Comparison of ENCODE assay signal across 8 mouse cellular contexts in genomic region chr17:17827658-17828190, GRCm38 (mm10). TPM values are rescaled to one million over a fixed set of nuclear protein-coding genes. Genes with fewer than 3 reads are reported as not detected.
DNase-seq lines count a peak whose midpoint lies in the region; ATAC-seq lines count a peak whose summit lies in the region.

No protein-coding gene starts in this region.

- peak overlapping the region; percentile 94 for H3K9ac ChIP-seq in embryonic facial prominence, embryonic 12.5 days
- H3K9ac ChIP-seq in heart, embryonic 12.5 days: peak overlapping the region; percentile 99
- H3K9ac ChIP-seq in kidney, embryonic 16.5 days (replicated peaks; ENCODE audit: low read length): peak overlapping the region; percentile 75
- peak overlapping the region; percentile 33 for H3K9ac ChIP-seq in liver, embryonic 16.5 days (ENCODE audit: low read depth, low read length)
- peak overlapping the region; percentile 95 for H3K9ac ChIP-seq in neural tube, embryonic 15.5 days (replicated peaks)

- WGBS in embryonic facial prominence, embryonic 12.5 days: under 1% methylated on average over 13 of the region's 13 CpGs
- WGBS in heart, embryonic 12.5 days: under 1% methylated on average over 13 of the region's 13 CpGs
- WGBS in kidney, embryonic 16.5 days: 0% methylated on average over 13 of the region's 13 CpGs
- WGBS in liver, embryonic 16.5 days (ENCODE audit: insufficient replicate concordance): under 1% methylated on average over 12 of the region's 13 CpGs
- WGBS in neural tube, embryonic 15.5 days: 0% methylated on average over 13 of the region's 13 CpGs

- H3K27ac ChIP-seq in embryonic facial prominence, embryonic 12.5 days: peak overlapping the region; percentile 100
- peak overlapping the region; percentile 100 for H3K27ac ChIP-seq in heart, embryonic 12.5 days (ENCODE audit: poor library complexity, severe bottlenecking)
- H3K27ac ChIP-seq in kidney, embryonic 16.5 days (ENCODE audit: low read length): peak overlapping the region; percentile 97
- H3K27ac ChIP-seq in liver, embryonic 16.5 days (ENCODE audit: low read length): peak overlapping the region; percentile 78
- peak overlapping the region; percentile 100 for H3K27ac ChIP-seq in neural tube, embryonic 15.5 days (replicated peaks)

- peaks cover 20% of the 10 kb centered on the region for H3K36me3 ChIP-seq in embryonic facial prominence, embryonic 12.5 days
- peaks cover 26% of the 10 kb centered on the region for H3K36me3 ChIP-seq in heart, embryonic 12.5 days
- peaks cover 6% of the 10 kb centered on the region; the same call in 1 of the 2 replicates for H3K36me3 ChIP-seq in kidney, embryonic 16.5 days (ENCODE audit: insufficient read depth, low read length)
- no peaks in the 10 kb centered on the region for H3K36me3 ChIP-seq in liver, embryonic 16.5 days (ENCODE audit: control insufficient read depth, insufficient read depth)
- no peaks in the 10 kb centered on the region; the same call in 1 of the 2 replicates for H3K36me3 ChIP-seq in neural tube, embryonic 15.5 days

- peaks cover 29% of the 10 kb centered on the region for H3K4me1 ChIP-seq in embryonic facial prominence, embryonic 12.5 days
- H3K4me1 ChIP-seq in heart, embryonic 12.5 days (replicated peaks): peaks cover 39% of the 10 kb centered on the region
- peaks cover 38% of the 10 kb centered on the region for H3K4me1 ChIP-seq in kidney, embryonic 16.5 days (ENCODE audit: insufficient read depth, low read length)
- no peaks in the 10 kb centered on the region; the same call in 1 of the 2 replicates for H3K4me1 ChIP-seq in liver, embryonic 16.5 days (ENCODE audit: control insufficient read depth, low read depth, low read length)
- peaks cover 39% of the 10 kb centered on the region for H3K4me1 ChIP-seq in neural tube, embryonic 15.5 days

- peak overlapping the region; percentile 81 for H3K4me3 ChIP-seq in embryonic facial prominence, embryonic 12.5 days
- peak overlapping the region; percentile 100 for H3K4me3 ChIP-seq in heart, embryonic 12.5 days
- peak overlapping the region; percentile 69 for H3K4me3 ChIP-seq in kidney, embryonic 16.5 days (ENCODE audit: low read length)
- peak overlapping the region; percentile 61 for H3K4me3 ChIP-seq in liver, embryonic 16.5 days (ENCODE audit: low read depth, low read length)
- H3K4me3 ChIP-seq in neural tube, embryonic 15.5 days (replicated peaks): peak overlapping the region; percentile 82

- H3K4me2 ChIP-seq in embryonic facial prominence, embryonic 12.5 days (replicated peaks): peak overlapping the region; percentile 90
- peak overlapping the region; percentile 82 for H3K4me2 ChIP-seq in heart, embryonic 12.5 days
- peak overlapping the region; percentile 71 for H3K4me2 ChIP-seq in kidney, embryonic 16.5 days (replicated peaks; ENCODE audit: low read depth, low read length)
- H3K4me2 ChIP-seq in liver, embryonic 16.5 days (ENCODE audit: low read depth, low read length): peak overlapping the region; percentile 50
- H3K4me2 ChIP-seq in neural tube, embryonic 15.5 days: peak overlapping the region; percentile 89

- ATAC-seq in embryonic facial prominence, embryonic 12.5 days (ENCODE audit: insufficient number of reproducible peaks, insufficient read depth, low FRiP score, low TSS enrichment): peak; percentile 32
- ATAC-seq in heart, embryonic 12.5 days (ENCODE audit: insufficient number of reproducible peaks, low FRiP score): peak; percentile 55
- ATAC-seq in kidney, embryonic 16.5 days (ENCODE audit: low FRiP score, low TSS enrichment): peak; percentile 53
- ATAC-seq in liver, embryonic 16.5 days (ENCODE audit: low read depth): peak; percentile 73
- peak; percentile 20 for ATAC-seq in neural tube, embryonic 15.5 days (ENCODE audit: low FRiP score)

- peak; percentile 25 to 58 for DNase-seq in urinary bladder, adult 18-20 months (ENCODE audit: low spot score in 2 of 2)
- DNase-seq in urinary bladder, postnatal 10 days (ENCODE audit: low spot score): no peak
- DNase-seq in thymus, postnatal 25 days: no peak

- H3K27me3 ChIP-seq in embryonic facial prominence, embryonic 12.5 days: no peaks in the 10 kb centered on the region
- no peaks in the 10 kb centered on the region for H3K27me3 ChIP-seq in heart, embryonic 12.5 days (replicated peaks)
- H3K27me3 ChIP-seq in kidney, embryonic 16.5 days (ENCODE audit: insufficient read depth, low read length): no peaks in the 10 kb centered on the region
- peaks cover 21% of the 10 kb centered on the region for H3K27me3 ChIP-seq in liver, embryonic 16.5 days (ENCODE audit: control insufficient read depth, insufficient read depth, low read depth, low read length)
- H3K27me3 ChIP-seq in neural tube, embryonic 15.5 days (replicated peaks): no peaks in the 10 kb centered on the region

- no peaks in the 10 kb centered on the region for H3K9me3 ChIP-seq in embryonic facial prominence, embryonic 12.5 days
- no peaks in the 10 kb centered on the region for H3K9me3 ChIP-seq in heart, embryonic 12.5 days (replicated peaks)
- no peaks in the 10 kb centered on the region for H3K9me3 ChIP-seq in kidney, embryonic 16.5 days (ENCODE audit: low read length)
- H3K9me3 ChIP-seq in liver, embryonic 16.5 days (replicated peaks; ENCODE audit: control insufficient read depth, low read length): no peaks in the 10 kb centered on the region
- H3K9me3 ChIP-seq in neural tube, embryonic 15.5 days (replicated peaks): no peaks in the 10 kb centered on the region

RNA-seq across cellular contexts. Expression of gene Spaca6, which starts 0.8 kb away (rescaled TPM):
- 56.8 and 60.6 TPM in 2 replicates for polyA plus RNA-seq in embryonic facial prominence, embryonic 12.5 days (2016; fragmentation: Nextera tagmentation; extraction: Ambion mirVana)
- 33.3 and 34.8 TPM in 2 replicates for polyA plus RNA-seq in heart, embryonic 12.5 days (2016; fragmentation: Nextera tagmentation; extraction: Ambion mirVana)
- 30.6 and 44.9 TPM in 2 replicates for polyA plus RNA-seq in kidney, embryonic 16.5 days (2015; fragmentation: Nextera tagmentation; extraction: Ambion mirVana)
- 4.0 and 4.7 TPM in 2 replicates for polyA plus RNA-seq in liver, embryonic 16.5 days (2015; fragmentation: Nextera tagmentation; extraction: Ambion mirVana)
- 21.8 and 29.6 TPM in 2 replicates for polyA plus RNA-seq in neural tube, embryonic 15.5 days (2015; fragmentation: Nextera tagmentation; extraction: Ambion mirVana)

RNA-seq across cellular contexts. Expression of gene Has1, which starts 27.3 kb away (rescaled TPM):
- 1.6 and 1.7 TPM in 2 replicates for polyA plus RNA-seq in embryonic facial prominence, embryonic 12.5 days (2016; fragmentation: Nextera tagmentation; extraction: Ambion mirVana)
- polyA plus RNA-seq in heart, embryonic 12.5 days (2016; fragmentation: Nextera tagmentation; extraction: Ambion mirVana): 0.80 and 1.0 TPM in 2 replicates
- polyA plus RNA-seq in kidney, embryonic 16.5 days (2015; fragmentation: Nextera tagmentation; extraction: Ambion mirVana): 0.74 and 0.78 TPM in 2 replicates
- polyA plus RNA-seq in liver, embryonic 16.5 days (2015; fragmentation: Nextera tagmentation; extraction: Ambion mirVana): 0.05 and 0.07 TPM in 2 replicates
- 1.4 and 1.9 TPM in 2 replicates for polyA plus RNA-seq in neural tube, embryonic 15.5 days (2015; fragmentation: Nextera tagmentation; extraction: Ambion mirVana)

RNA-seq across cellular contexts. Expression of gene Fpr1, which starts 56.0 kb away (rescaled TPM):
- polyA plus RNA-seq in embryonic facial prominence, embryonic 12.5 days (2016; fragmentation: Nextera tagmentation; extraction: Ambion mirVana): 0.12 TPM in 1 of 2 replicates, not detected in the other
- polyA plus RNA-seq in heart, embryonic 12.5 days (2016; fragmentation: Nextera tagmentation; extraction: Ambion mirVana): not detected in 2 replicates
- polyA plus RNA-seq in kidney, embryonic 16.5 days (2015; fragmentation: Nextera tagmentation; extraction: Ambion mirVana): 0.39 and 0.57 TPM in 2 replicates
- 6.9 and 8.5 TPM in 2 replicates for polyA plus RNA-seq in liver, embryonic 16.5 days (2015; fragmentation: Nextera tagmentation; extraction: Ambion mirVana)
- 0.15 and 0.23 TPM in 2 replicates for polyA plus RNA-seq in neural tube, embryonic 15.5 days (2015; fragmentation: Nextera tagmentation; extraction: Ambion mirVana)

RNA-seq across cellular contexts. Expression of gene Fpr2, which starts 59.9 kb away (rescaled TPM):
- not detected in 2 replicates for polyA plus RNA-seq in embryonic facial prominence, embryonic 12.5 days (2016; fragmentation: Nextera tagmentation; extraction: Ambion mirVana)
- not detected in 2 replicates for polyA plus RNA-seq in heart, embryonic 12.5 days (2016; fragmentation: Nextera tagmentation; extraction: Ambion mirVana)
- polyA plus RNA-seq in kidney, embryonic 16.5 days (2015; fragmentation: Nextera tagmentation; extraction: Ambion mirVana): 0.14 and 0.15 TPM in 2 replicates
- polyA plus RNA-seq in liver, embryonic 16.5 days (2015; fragmentation: Nextera tagmentation; extraction: Ambion mirVana): 3.8 and 5.6 TPM in 2 replicates
- polyA plus RNA-seq in neural tube, embryonic 15.5 days (2015; fragmentation: Nextera tagmentation; extraction: Ambion mirVana): 0.44 TPM in 1 of 2 replicates, not detected in the other

RNA-seq across cellular contexts. Expression of gene Fpr3, which starts 59.9 kb away (rescaled TPM):
- not detected in 2 replicates for polyA plus RNA-seq in embryonic facial prominence, embryonic 12.5 days (2016; fragmentation: Nextera tagmentation; extraction: Ambion mirVana)
- not detected in 2 replicates for polyA plus RNA-seq in heart, embryonic 12.5 days (2016; fragmentation: Nextera tagmentation; extraction: Ambion mirVana)
- polyA plus RNA-seq in kidney, embryonic 16.5 days (2015; fragmentation: Nextera tagmentation; extraction: Ambion mirVana): not detected in 2 replicates
- polyA plus RNA-seq in liver, embryonic 16.5 days (2015; fragmentation: Nextera tagmentation; extraction: Ambion mirVana): not detected in 2 replicates
- polyA plus RNA-seq in neural tube, embryonic 15.5 days (2015; fragmentation: Nextera tagmentation; extraction: Ambion mirVana): not detected in 2 replicates

Comparison
In these comparisons a context has a peak if more than half of its experiments do, and no peak if none do; other contexts are left out.
1. DNase-seq: peak in urinary bladder, adult 18-20 months (2 of 2); none in urinary bladder, postnatal 10 days (single experiment) and thymus, postnatal 25 days (single experiment).
2. ATAC-seq: peak in every context shown above with its lines; median percentile 73 in liver, embryonic 16.5 days; 55 in heart, embryonic 12.5 days; 53 in kidney, embryonic 16.5 days; 32 in embryonic facial prominence, embryonic 12.5 days; 20 in neural tube, embryonic 15.5 days.
3. H3K9ac ChIP-seq: peak in every context shown above with its lines; median percentile 99 in heart, embryonic 12.5 days; 95 in neural tube, embryonic 15.5 days; 94 in embryonic facial prominence, embryonic 12.5 days; 75 in kidney, embryonic 16.5 days; 33 in liver, embryonic 16.5 days.
4. Peak in every context shown above with its lines, with median percentiles within 50 percentile points of each other: H3K27ac ChIP-seq, H3K4me2 ChIP-seq and H3K4me3 ChIP-seq.